Mouse (Mus musculus): ENCODE measurements around the gene Idnk. TPM values are rescaled to one million over a fixed set of nuclear protein-coding genes. Genes with fewer than 3 reads are reported as not detected.

Gene Idnk
- 24.6 and 25.8 TPM in 2 replicates for polyA plus RNA-seq (2016; fragmentation: Nextera tagmentation; extraction: Ambion mirVana)

DNA sequence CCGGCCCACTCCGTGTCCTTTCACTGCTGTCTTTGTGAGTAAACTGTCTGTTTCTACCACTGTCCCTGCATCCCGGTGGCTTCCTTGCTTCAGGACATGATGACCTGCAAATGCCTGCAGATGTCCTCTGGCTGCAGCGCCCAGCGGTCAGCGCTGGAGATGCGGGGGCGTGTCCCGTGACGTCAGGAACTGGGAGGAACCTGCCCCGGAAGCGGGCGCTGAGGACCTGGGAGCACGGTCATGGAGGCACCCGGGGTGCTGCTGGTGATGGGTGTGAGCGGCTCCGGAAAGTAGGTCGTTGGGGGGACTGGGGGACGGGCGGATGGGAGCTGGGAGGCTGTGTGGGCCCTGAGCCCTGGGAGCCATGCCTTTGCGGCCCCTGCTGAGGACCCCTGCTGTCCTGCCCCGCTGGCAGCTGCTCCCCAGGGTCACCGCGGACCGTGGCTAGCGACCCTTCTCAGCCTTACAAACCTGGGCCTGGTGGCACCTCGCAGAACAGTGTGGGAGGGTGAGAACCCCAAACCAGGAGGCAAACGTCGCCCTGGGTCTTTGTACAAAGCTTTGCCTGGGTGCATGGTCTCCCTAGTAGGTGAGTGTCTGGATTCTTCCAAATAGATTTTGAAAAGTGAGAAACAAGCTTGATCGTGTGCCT, at the start of gene Idnk:
Gene Idnk (plus strand): TSS at position 203 of the 652 bp plus-strand sequence.
- peaks cover 9% of the 10 kb centered on the region; the same call in 1 of the 2 replicates for H3K9me3 ChIP-seq (replicated peaks)
- peaks cover 22% of the 10 kb centered on the region for H3K4me1 ChIP-seq
- peak within 1 kb of the TSS; percentile 99 for H3K4me2 ChIP-seq
- H3K27me3 ChIP-seq (replicated peaks), result no peaks in the 10 kb centered on the region
- WGBS (ENCODE audit: insufficient replicate concordance), result under 1% methylated on average over 30 of the region's 30 CpGs
- H3K4me3 ChIP-seq, result peak within 1 kb of the TSS; percentile 90
- peak within 1 kb of the TSS; percentile 87 for H3K9ac ChIP-seq
- peaks cover 25% of the 10 kb centered on the region for H3K36me3 ChIP-seq
- peak; percentile 88 for ATAC-seq
- peak within 1 kb of the TSS; percentile 69 for H3K27ac ChIP-seq

DNA sequence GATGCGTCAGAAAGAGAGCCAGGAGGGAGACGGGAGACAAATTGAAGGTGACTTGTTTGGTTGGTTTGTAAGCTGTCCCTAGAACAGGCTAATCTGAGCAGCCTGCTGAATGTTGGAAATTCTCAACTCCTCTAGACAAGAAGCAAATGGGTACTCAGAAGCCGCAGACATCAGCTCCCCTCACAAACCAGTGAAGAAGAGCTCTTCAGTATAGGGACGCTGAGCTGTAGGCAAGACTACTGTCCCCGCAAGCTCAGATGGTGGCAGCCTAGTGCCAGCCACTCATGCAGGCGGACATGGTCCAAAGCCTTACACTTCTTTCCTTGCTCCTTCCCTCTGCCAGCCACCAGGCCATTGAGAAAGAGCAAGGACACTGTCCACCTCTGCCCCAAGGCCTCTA, 46.1 kb upstream of the Idnk start:
- peaks cover 4% of the 10 kb centered on the region; the same call in 1 of the 2 replicates for H3K4me1 ChIP-seq
- H3K9me3 ChIP-seq (replicated peaks), result no peaks in the 10 kb centered on the region
- no peaks in the 10 kb centered on the region for H3K36me3 ChIP-seq
- H3K4me3 ChIP-seq, result no peak overlapping the region
- peaks cover 60% of the 10 kb centered on the region for H3K27me3 ChIP-seq (replicated peaks)
- 77% methylated on average over 6 of the region's 6 CpGs for WGBS (ENCODE audit: insufficient replicate concordance)
- H3K27ac ChIP-seq, result no peak overlapping the region
- no peak overlapping the region for H3K4me2 ChIP-seq
- no peak for ATAC-seq
- no peak overlapping the region for H3K9ac ChIP-seq

DNA sequence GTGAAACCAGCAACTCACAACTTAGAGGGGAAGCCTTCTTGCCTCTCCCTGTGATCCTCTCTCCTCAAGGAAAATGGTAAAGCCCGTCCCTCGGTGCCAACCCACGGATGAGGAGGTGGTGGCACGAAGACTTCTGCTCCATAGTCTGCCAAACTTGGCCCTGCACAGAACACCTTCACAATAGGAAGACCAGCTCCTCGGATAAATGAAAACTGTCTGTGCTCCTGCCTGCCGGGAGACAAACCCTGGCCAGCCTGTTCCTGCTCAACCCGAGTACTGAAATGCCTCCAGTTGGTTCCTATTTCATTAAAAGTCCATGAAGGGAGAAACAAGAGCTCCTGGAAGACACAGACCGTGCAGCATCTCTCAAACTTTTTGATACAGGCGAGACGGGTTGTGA, 45.3 kb upstream of the Idnk start:
- Histone ChIP-seq H3K27me3 (replicated peaks) (peaks cover 62% of the 10 kb centered on the region), H3K36me3 (no peaks in the 10 kb centered on the region), H3K4me3 (peak overlapping the region; percentile 50), H3K27ac (no peak overlapping the region), H3K9me3 (replicated peaks) (no peaks in the 10 kb centered on the region), H3K4me2 (peak overlapping the region; percentile 65), H3K4me1 (peaks cover 4% of the 10 kb centered on the region; the same call in 1 of the 2 replicates), H3K9ac (no peak overlapping the region; the same call in 1 of the 2 replicates)
- WGBS (ENCODE audit: insufficient replicate concordance), result 63% methylated on average over 10 of the region's 10 CpGs
- no peak for ATAC-seq

DNA sequence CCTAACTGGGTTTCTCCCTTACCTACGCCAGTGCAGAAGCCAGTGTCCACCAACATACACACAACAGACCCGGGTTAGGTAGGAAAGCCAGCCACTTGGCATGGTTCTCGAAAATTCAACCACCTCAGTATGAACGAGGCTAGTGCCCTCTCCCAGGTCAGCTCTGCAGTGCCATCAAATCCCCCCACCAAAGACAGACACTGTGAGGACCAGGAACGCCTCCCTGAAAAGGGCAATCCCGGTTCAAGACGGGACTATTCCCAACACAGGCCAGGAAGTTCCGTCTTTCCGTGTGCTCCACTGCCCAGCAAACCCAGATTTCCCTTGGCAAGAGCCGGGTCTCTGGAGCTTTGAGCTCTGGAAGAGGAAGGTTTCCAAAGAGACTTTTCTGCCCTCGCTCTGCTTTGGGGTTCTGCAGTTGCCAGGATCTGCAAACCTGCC, 44.8 kb upstream of the Idnk start:
- Histone ChIP-seq H3K27ac (no peak overlapping the region), H3K4me1 (peaks cover 4% of the 10 kb centered on the region; the same call in 1 of the 2 replicates), H3K36me3 (no peaks in the 10 kb centered on the region), H3K9me3 (replicated peaks) (no peaks in the 10 kb centered on the region), H3K4me3 (peak overlapping the region; percentile 50), H3K27me3 (replicated peaks) (peaks cover 62% of the 10 kb centered on the region), H3K9ac (peak overlapping the region; percentile 51; the same call in 1 of the 2 replicates), H3K4me2 (peak overlapping the region; percentile 65)
- WGBS (ENCODE audit: insufficient replicate concordance), result 14% methylated on average over 11 of the region's 11 CpGs
- no peak for ATAC-seq

DNA sequence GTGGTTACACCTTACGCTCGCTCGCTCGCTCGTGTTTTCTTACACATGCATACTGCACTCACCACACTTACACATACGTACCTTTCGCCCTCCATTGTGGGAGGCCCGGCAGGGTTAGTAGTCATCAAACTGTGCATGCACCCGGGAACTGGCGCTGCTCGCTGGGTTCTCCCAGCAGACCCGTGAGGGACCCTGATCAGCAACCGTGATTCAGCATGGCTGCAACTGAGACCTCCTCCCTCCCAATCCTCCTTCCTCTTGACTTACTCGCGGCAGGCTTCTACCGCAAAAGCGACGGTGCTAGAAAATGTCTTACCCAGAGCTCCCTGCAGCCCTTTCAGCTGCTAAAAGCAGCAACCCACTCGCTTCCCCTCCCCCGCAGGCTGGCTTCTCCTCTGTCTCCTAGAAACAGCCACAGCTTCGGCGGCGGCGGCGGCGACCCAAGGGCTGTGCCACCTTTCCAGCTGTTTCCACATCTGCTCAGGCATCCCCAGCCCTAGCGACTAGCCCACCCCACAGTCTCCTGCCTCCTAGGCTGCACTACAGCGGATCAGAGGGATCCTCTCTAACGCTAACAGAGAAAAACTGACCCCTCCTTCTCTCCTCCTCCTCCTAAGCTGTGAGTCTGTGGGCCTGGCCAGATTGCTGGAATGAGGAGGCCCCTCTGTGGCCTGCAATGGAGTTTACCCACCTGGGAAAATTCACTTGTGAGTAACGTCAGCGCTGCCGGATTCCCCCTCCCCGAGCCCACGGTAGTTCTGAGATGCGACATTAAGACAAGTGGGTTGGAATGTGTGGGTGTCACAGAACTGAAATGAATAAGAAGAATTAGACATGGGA, 44.2 kb upstream of the Idnk start, which contains the start of gene Klhl3:
Gene Klhl3 (minus strand): TSS at position 532 of the 840 bp plus-strand sequence.
- Histone ChIP-seq H3K36me3 (no peaks in the 10 kb centered on the region), H3K27ac (no peak within 1 kb of the TSS), H3K4me1 (peaks cover 4% of the 10 kb centered on the region; the same call in 1 of the 2 replicates), H3K9ac (peak within 1 kb of the TSS; percentile 51), H3K27me3 (replicated peaks) (peaks cover 62% of the 10 kb centered on the region), H3K9me3 (replicated peaks) (no peaks in the 10 kb centered on the region), H3K4me3 (peak within 1 kb of the TSS; percentile 50), H3K4me2 (peak within 1 kb of the TSS; percentile 65)
- ATAC-seq, result peak; percentile 40; the same call in 1 of the 2 replicates
- WGBS (ENCODE audit: insufficient replicate concordance), result 4% methylated on average over 35 of the region's 35 CpGs

DNA sequence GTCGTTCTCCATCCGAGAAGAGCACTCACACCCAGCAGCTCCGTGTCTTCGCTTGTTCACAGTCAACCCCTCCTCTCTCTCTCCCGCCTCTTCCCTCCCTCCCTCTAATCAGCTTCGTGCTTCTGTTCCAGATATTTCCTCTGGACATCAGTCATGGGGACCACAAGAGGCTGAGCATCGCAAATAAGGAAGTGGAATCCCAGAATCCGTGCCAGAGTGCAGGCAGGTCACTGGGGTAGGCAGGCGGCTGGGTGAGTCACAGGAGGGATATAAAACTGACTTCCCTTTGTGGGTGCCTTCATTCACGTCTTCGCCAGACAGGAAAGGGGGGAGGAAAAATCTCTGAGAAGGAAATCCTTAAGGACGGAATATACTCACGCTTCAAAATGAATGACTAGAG, 42.2 kb upstream of the Idnk start:
- no peak overlapping the region for H3K9ac ChIP-seq
- peaks cover 4% of the 10 kb centered on the region; the same call in 1 of the 2 replicates for H3K4me1 ChIP-seq
- H3K4me3 ChIP-seq, result no peak overlapping the region
- 11% methylated on average over 13 of the region's 13 CpGs for WGBS (ENCODE audit: insufficient replicate concordance)
- H3K9me3 ChIP-seq (replicated peaks), result no peaks in the 10 kb centered on the region
- peak; percentile 40; the same call in 1 of the 2 replicates for ATAC-seq
- no peak overlapping the region for H3K4me2 ChIP-seq
- H3K36me3 ChIP-seq, result no peaks in the 10 kb centered on the region
- peaks cover 60% of the 10 kb centered on the region for H3K27me3 ChIP-seq (replicated peaks)
- no peak overlapping the region for H3K27ac ChIP-seq

DNA sequence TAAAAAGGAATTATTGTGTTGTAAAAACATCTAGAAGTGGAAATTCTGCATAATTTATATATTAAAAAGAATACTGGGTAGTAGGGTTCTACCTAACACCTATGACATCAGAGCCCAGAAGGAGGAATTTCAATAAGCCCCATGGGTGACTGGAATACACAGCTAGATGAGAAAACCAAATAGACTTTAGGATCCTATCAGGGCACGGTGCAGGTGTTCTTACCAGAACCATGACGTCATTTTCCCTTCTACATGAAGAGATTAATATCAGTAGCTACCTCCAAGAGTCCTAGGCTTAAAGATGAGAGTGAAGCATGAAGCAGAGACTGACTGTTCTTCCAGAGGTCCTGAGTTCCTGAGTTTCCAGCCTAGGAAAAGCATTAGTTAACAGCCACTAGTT, 40.6 kb upstream of the Idnk start:
- peaks cover 4% of the 10 kb centered on the region; the same call in 1 of the 2 replicates for H3K4me1 ChIP-seq
- no peak for ATAC-seq
- no peak overlapping the region for H3K9ac ChIP-seq
- 54% methylated on average over 2 of the region's 2 CpGs for WGBS (ENCODE audit: insufficient replicate concordance)
- no peaks in the 10 kb centered on the region for H3K9me3 ChIP-seq (replicated peaks)
- H3K4me3 ChIP-seq, result no peak overlapping the region
- peaks cover 48% of the 10 kb centered on the region for H3K27me3 ChIP-seq (replicated peaks)
- no peak overlapping the region for H3K4me2 ChIP-seq
- H3K27ac ChIP-seq, result no peak overlapping the region
- no peaks in the 10 kb centered on the region for H3K36me3 ChIP-seq

DNA sequence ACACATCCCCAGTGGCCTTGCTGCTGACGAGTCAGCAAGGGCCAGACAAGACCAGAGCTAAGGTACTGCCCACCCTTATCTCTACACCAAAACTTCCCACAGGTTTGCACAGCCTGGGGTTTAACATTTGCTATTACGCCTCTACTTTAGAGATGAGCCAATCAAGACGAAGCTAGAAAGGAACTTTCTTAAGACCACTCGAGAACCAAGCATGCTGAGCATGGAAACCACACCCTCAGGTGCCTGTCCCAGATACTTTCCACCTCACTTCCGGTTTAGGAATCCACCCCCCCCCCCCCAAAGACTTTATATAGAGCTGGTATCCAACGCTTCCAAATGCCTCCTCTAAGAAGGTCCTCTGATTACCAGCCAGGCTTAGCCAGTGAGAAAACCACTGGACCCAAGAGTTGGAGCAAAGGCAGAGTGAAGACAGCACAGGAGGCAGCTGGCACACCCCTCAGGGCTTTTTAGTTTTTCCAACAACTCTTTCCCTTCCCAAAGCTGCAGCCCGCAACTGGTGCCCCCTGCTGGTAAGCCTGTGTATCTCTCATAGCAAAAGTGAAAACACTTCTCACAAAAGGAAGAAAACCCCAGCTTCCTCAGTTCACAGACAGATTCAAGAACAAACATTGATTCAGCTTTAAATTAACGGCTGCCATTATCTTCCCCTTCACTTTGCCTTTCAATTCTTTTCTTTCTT, 40.0 kb upstream of the Idnk start:
- ATAC-seq, result no peak
- Histone ChIP-seq H3K27ac (no peak overlapping the region), H3K9me3 (replicated peaks) (no peaks in the 10 kb centered on the region), H3K27me3 (replicated peaks) (peaks cover 41% of the 10 kb centered on the region), H3K4me3 (no peak overlapping the region), H3K36me3 (no peaks in the 10 kb centered on the region), H3K9ac (no peak overlapping the region), H3K4me2 (no peak overlapping the region), H3K4me1 (peaks cover 4% of the 10 kb centered on the region; the same call in 1 of the 2 replicates)
- 28% methylated on average over 8 of the region's 8 CpGs for WGBS (ENCODE audit: insufficient replicate concordance)

DNA sequence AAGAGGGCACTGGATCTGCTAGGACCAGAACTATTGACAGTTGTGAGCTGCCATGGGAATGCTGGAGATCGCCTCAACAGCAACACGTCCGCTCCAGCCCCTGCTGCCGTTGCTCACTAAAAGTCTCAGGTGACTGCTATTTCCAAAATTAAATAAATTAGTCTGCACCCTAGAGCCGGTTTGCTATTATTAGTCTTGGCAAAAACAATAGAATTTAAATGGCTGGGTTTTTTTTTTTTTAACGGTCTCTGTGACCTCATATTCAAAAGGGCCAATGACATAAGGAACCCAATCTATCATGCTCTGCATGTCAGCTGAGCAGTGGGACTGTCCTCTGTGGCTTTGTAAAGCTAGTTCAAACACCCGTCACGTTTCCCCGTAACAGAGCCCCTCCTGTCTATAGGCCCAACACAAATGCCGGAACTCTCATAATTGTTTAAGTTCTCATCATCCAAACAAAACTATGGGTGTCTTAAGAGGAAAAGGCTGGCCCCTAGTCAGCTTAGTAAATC, 34.6 kb upstream of the Idnk start:
- Histone ChIP-seq H3K4me3 (no peak overlapping the region), H3K9me3 (replicated peaks) (no peaks in the 10 kb centered on the region), H3K4me2 (no peak overlapping the region), H3K4me1 (peaks cover 24% of the 10 kb centered on the region), H3K36me3 (peaks cover 26% of the 10 kb centered on the region), H3K27ac (0 out of 2 replicates have a peak overlapping the region, but pooled peaks have one; percentile 37), H3K9ac (no peak overlapping the region), H3K27me3 (replicated peaks) (no peaks in the 10 kb centered on the region)
- no peak for ATAC-seq
- 76% methylated on average over 10 of the region's 10 CpGs for WGBS (ENCODE audit: insufficient replicate concordance)

DNA sequence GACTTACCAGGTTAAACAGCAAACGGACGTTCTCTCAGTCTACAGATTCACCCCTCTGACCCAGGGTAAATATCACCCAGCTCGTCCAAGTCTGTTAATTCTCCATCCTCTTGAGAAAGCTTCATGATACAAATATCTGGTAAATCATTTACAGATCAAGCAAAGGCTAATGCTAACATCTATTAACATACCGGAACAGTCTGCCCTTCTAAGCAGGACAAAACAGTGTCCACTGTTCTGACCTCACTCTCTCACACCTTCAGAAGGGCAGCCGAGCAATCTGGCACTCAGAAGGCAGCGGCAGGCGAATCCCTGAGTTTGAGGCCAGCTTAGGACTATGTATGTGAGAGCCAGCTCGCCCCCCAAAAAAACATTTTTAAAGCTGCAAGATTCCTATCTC, 34.1 kb upstream of the Idnk start:
- H3K4me2 ChIP-seq, result no peak overlapping the region
- H3K27me3 ChIP-seq (replicated peaks), result no peaks in the 10 kb centered on the region
- H3K36me3 ChIP-seq, result peaks cover 26% of the 10 kb centered on the region
- H3K9ac ChIP-seq, result no peak overlapping the region
- no peak overlapping the region for H3K4me3 ChIP-seq
- H3K9me3 ChIP-seq (replicated peaks), result no peaks in the 10 kb centered on the region
- 0 out of 2 replicates have a peak overlapping the region, but pooled peaks have one; percentile 37 for H3K27ac ChIP-seq
- WGBS (ENCODE audit: insufficient replicate concordance), result 76% methylated on average over 8 of the region's 8 CpGs
- ATAC-seq, result no peak
- peaks cover 24% of the 10 kb centered on the region for H3K4me1 ChIP-seq

DNA sequence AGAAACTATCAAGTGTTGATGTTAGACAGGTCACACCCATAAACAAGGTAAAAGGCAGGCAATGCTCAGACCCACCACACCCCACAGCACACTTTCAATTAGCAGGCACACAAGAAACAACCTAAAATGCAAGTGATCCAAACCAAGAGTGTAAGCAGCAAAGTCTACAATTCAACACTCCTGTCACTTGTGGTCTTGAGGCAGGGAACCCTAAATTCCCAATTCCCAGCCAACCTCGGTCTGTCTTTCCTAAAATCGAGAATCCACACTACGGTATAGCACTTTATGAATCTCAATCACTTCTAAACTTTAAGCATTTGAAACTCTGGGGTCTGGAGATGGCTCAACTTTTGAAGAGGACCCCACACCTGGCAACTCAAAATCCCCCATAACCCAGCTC, 33.2 kb upstream of the Idnk start:
- H3K4me2 ChIP-seq, result no peak overlapping the region
- no peak overlapping the region; the same call in 1 of the 2 replicates for H3K9ac ChIP-seq

More for the DNA sequence above, 33.2 kb upstream of the Idnk start:
- H3K36me3 ChIP-seq, result peaks cover 26% of the 10 kb centered on the region
- peaks cover 24% of the 10 kb centered on the region for H3K4me1 ChIP-seq
- no peaks in the 10 kb centered on the region for H3K27me3 ChIP-seq (replicated peaks)
- WGBS (ENCODE audit: insufficient replicate concordance), result 76% methylated on average over 3 of the region's 3 CpGs
- no peak for ATAC-seq
- no peaks in the 10 kb centered on the region for H3K9me3 ChIP-seq (replicated peaks)
- peak overlapping the region; percentile 6; the same call in 1 of the 2 replicates for H3K27ac ChIP-seq
- no peak overlapping the region for H3K4me3 ChIP-seq
